Mouse (Mus musculus) CH12.LX (cell line): ENCODE results near the gene Il11. TPM values are rescaled to one million over a fixed set of nuclear protein-coding genes. Genes with fewer than 3 reads are reported as not detected.

Source experiments
- DNase-seq: peaks from one replicate; pipeline ENCODE4 v3.0.0-alpha.2; 2013; ENCODE audit errors: extremely low read depth
- H3K27ac ChIP-seq: 2 replicates; pipeline ENCODE4 v1.5.1; 2012; ENCODE audit warnings: low read depth, mild to moderate bottlenecking, control low read depth, moderate library complexity; ENCODE audit not compliant: insufficient read depth
- H3K27me3 ChIP-seq: replicated peaks from 2 replicates; pipeline ENCODE3; 2012; ENCODE audit warnings: inconsistent platforms
- H3K36me3 ChIP-seq, 2 experiments: replicated peaks in 1 of 2; 2 replicates each; pipeline versions ENCODE3 to v1.6.1; 2012; ENCODE audit warnings: inconsistent platforms in 1 of 2, low read length in 1 of 2, mild to moderate bottlenecking in 1 of 2, mixed read lengths in 1 of 2, moderate library complexity in 1 of 2; ENCODE audit not compliant: control insufficient read depth in 1 of 2, insufficient read depth in 1 of 2
- H3K4me1 ChIP-seq, 2 experiments: 2 replicates each; pipeline ENCODE4 v1.6.1; 2012; ENCODE audit warnings: inconsistent platforms in 1 of 2, moderate library complexity in 1 of 2; ENCODE audit not compliant: insufficient read depth in 2 of 2, control insufficient read depth in 1 of 2
- H3K4me2 ChIP-seq: 2 replicates; pipeline ENCODE4 v1.6.1; 2012; ENCODE audit warnings: low read depth, mild to moderate bottlenecking, control low read depth; ENCODE audit not compliant: poor library complexity, insufficient read depth, severe bottlenecking
- H3K4me3 ChIP-seq, 3 experiments: fragments of 150-350 bp in 1 of 3; sonication (generic) in 1 of 3; replicated peaks in 1 of 3; 2 replicates each; pipeline versions ENCODE3 to v1.5.1; 2011 to 2012; ENCODE audit warnings: low read depth in 2 of 3, low read length in 2 of 3, mild to moderate bottlenecking in 2 of 3, moderate library complexity in 2 of 3, control low read depth in 1 of 3, improper control_type of control experiment in 1 of 3, inconsistent platforms in 1 of 3, mixed read lengths in 1 of 3; ENCODE audit not compliant: poor library complexity in 1 of 3
- H3K79me2 ChIP-seq: replicated peaks from 2 replicates; pipeline ENCODE4 v1.6.1; 2012; ENCODE audit warnings: mild to moderate bottlenecking, moderate library complexity; ENCODE audit not compliant: control insufficient read depth, poor library complexity, insufficient read depth, severe bottlenecking; ENCODE audit errors: extremely low read depth
- H3K9ac ChIP-seq: 2 replicates; pipeline ENCODE4 v1.6.1; 2012; ENCODE audit warnings: low read depth, mild to moderate bottlenecking, control low read depth, moderate library complexity; ENCODE audit not compliant: insufficient read depth
- H3K9me3 ChIP-seq: replicated peaks from 2 replicates; pipeline ENCODE3; 2012; ENCODE audit warnings: low read length, inconsistent platforms, mixed read lengths
- BHLHE40 ChIP-seq: IDR thresholded peaks from 2 replicates; pipeline ENCODE4 v1.6.1; 2011; ENCODE audit warnings: mild to moderate bottlenecking, low read depth, low read length, improper control_type of control experiment
- CHD1 ChIP-seq: IDR thresholded peaks from 2 replicates; pipeline ENCODE4 v1.6.1; 2012; ENCODE audit warnings: low read depth, low read length, improper control_type of control experiment, inconsistent platforms
- CTCF ChIP-seq, 2 experiments: IDR thresholded peaks in 1 of 2; conservative IDR thresholded peaks in 1 of 2; 2 replicates each; pipeline ENCODE4 v1.5.1; 2011 to 2012; ENCODE audit warnings: low read depth in 2 of 2, low read length in 2 of 2, improper control_type of control experiment in 1 of 2, inconsistent platforms in 1 of 2, mild to moderate bottlenecking in 1 of 2, moderate library complexity in 1 of 2
- ELF1 ChIP-seq: IDR thresholded peaks from 2 replicates; pipeline ENCODE4 v1.6.1; 2014; ENCODE audit warnings: low read depth, mild to moderate bottlenecking, inconsistent platforms, low read length, improper control_type of control experiment
- EP300 ChIP-seq: IDR thresholded peaks from 2 replicates; pipeline ENCODE4 v1.6.1; 2011; ENCODE audit warnings: low read length, improper control_type of control experiment
- ETS1 ChIP-seq: conservative IDR thresholded peaks from 2 replicates; pipeline ENCODE4 v1.6.1; 2012; ENCODE audit warnings: low read depth, mild to moderate bottlenecking, inconsistent platforms, low read length, improper control_type of control experiment, moderate library complexity
- GABPA ChIP-seq: IDR thresholded peaks from 2 replicates; pipeline ENCODE4 v1.6.1; 2012; ENCODE audit warnings: low read depth, low read length, improper control_type of control experiment, inconsistent platforms; ENCODE audit not compliant: insufficient replicate concordance
- HCFC1 ChIP-seq: IDR thresholded peaks from 2 replicates; pipeline ENCODE4 v1.6.1; 2012; ENCODE audit warnings: low read depth, mild to moderate bottlenecking, inconsistent platforms, low read length, improper control_type of control experiment
- IRF4 ChIP-seq: IDR thresholded peaks from 2 replicates; pipeline ENCODE4 v1.6.1; 2014; ENCODE audit warnings: low read depth, mild to moderate bottlenecking, inconsistent platforms, low read length, improper control_type of control experiment
- JUND ChIP-seq: conservative IDR thresholded peaks from 2 replicates; pipeline ENCODE4 v1.6.1; 2011; ENCODE audit warnings: low read depth, low read length, improper control_type of control experiment
- MAFK ChIP-seq: IDR thresholded peaks from 2 replicates; pipeline ENCODE4 v1.6.1; 2011; ENCODE audit warnings: low read length, improper control_type of control experiment; ENCODE audit not compliant: insufficient replicate concordance
- MAZ ChIP-seq: IDR thresholded peaks from 2 replicates; pipeline ENCODE4 v1.6.1; 2012; ENCODE audit warnings: low read depth, mild to moderate bottlenecking, inconsistent platforms, low read length, improper control_type of control experiment, moderate library complexity
- MYC ChIP-seq: IDR thresholded peaks from 2 replicates; pipeline ENCODE4 v1.6.1; 2011; ENCODE audit warnings: low read depth, mild to moderate bottlenecking, improper control_type of control experiment, low read length
- NELFE ChIP-seq: IDR thresholded peaks from 2 replicates; pipeline ENCODE4 v1.6.1; 2011; ENCODE audit warnings: low read depth, low read length, improper control_type of control experiment
- NRF1 ChIP-seq: IDR thresholded peaks from 2 replicates; pipeline ENCODE4 v1.6.1; 2014; ENCODE audit warnings: low read depth, mild to moderate bottlenecking, inconsistent platforms, low read length, improper control_type of control experiment, moderate library complexity
- PAX5 ChIP-seq: IDR thresholded peaks from 2 replicates; pipeline ENCODE4 v1.6.1; 2012; ENCODE audit warnings: low read length, inconsistent platforms, mixed read lengths
- POLR2A ChIP-seq: IDR thresholded peaks from 2 replicates; pipeline ENCODE4 v1.6.1; 2011; ENCODE audit warnings: low read depth, mild to moderate bottlenecking, improper control_type of control experiment, low read length
- RAD21 ChIP-seq: IDR thresholded peaks from 2 replicates; pipeline ENCODE4 v1.6.1; 2011; ENCODE audit warnings: low read depth, mild to moderate bottlenecking, low read length, improper control_type of control experiment, moderate library complexity
- SIN3A ChIP-seq: IDR thresholded peaks from 2 replicates; pipeline ENCODE4 v1.6.1; 2012; ENCODE audit warnings: low read length, improper control_type of control experiment, inconsistent platforms
- SMC3 ChIP-seq: IDR thresholded peaks from 2 replicates; pipeline ENCODE4 v1.6.1; 2011; ENCODE audit warnings: low read depth, low read length, improper control_type of control experiment
- TCF12 ChIP-seq: IDR thresholded peaks from 2 replicates; pipeline ENCODE4 v1.6.1; 2014; ENCODE audit warnings: low read depth, mild to moderate bottlenecking, inconsistent platforms, low read length, improper control_type of control experiment
- UBTF ChIP-seq: IDR thresholded peaks from 2 replicates; pipeline ENCODE4 v1.6.1; 2012; ENCODE audit warnings: low read depth, mild to moderate bottlenecking, inconsistent platforms, low read length, improper control_type of control experiment, moderate library complexity
- ZC3H11A ChIP-seq: IDR thresholded peaks from 2 replicates; pipeline ENCODE4 v1.6.1; 2012; ENCODE audit warnings: low read depth, mild to moderate bottlenecking, inconsistent platforms, low read length, improper control_type of control experiment
- ZNF384 ChIP-seq: IDR thresholded peaks from 2 replicates; pipeline ENCODE4 v1.6.1; 2012; ENCODE audit warnings: low read depth, low read length, improper control_type of control experiment, inconsistent platforms
- dilution Hi-C: fragments of 300-500 bp; cut with MboI; formaldehyde crosslinking; loops from 2 replicates; pipeline ENCODE4 v1.14.3; 2020; ENCODE audit warnings: low sequenced_read_pairs; ENCODE audit not compliant: extremely low pct_unique_long_range_greater_than_20kb, extremely low pct_ligation_motif_present
- in situ Hi-C: fragments of 300-500 bp; cut with MboI; formaldehyde crosslinking; loops from 3 replicates; pipeline ENCODE4 v1.14.3; 2019; ENCODE audit warnings: low sequenced_read_pairs, low pct_ligation_motif_present, low pct_unique_long_range_greater_than_20kb, mixed read lengths
- polyA plus RNA-seq: library from polyadenylated mRNA; unstranded; fragments of >175 nt; gene quantifications from 2 replicates; pipeline ENCODE4 v1.2.1, GENCODE M21; 2012; ENCODE audit warnings: low read depth; ENCODE audit not compliant: insufficient read length
- total RNA-seq, 2 experiments: library from RNA; depleted of rRNA; stranded (reverse); fragments of 300-350 nt in 1 of 2; fragments of >200 nt in 1 of 2; gene quantifications; 2 replicates each; pipeline ENCODE4 v1.2.3; 2012 to 2014

The Il11 gene
- total and polyA plus RNA-seq, 3 experiments: 0.17 TPM; not detected in 2

DNA sequence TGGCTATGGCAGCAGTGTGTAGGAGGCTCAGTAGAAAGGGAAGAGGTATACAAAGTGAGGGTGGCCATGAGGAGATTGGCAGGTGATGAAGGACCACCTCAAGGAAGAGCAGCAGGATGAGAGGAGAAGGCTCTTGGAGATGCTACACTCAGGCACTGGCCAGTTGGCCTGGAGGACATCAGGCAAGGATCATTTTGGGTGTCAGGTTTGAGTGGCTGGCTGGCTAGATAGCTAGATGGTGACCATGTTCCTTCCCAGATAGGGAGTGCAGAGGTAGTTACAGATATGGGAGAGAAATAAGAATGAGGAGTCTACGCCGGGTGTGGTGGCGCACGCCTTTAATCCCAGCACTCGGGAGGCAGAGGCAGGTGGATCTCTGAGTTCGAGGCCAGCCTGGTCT is 37.8 kb downstream of the Il11 start:
- no peak overlapping the region for H3K4me3 ChIP-seq
- no peak overlapping the region for H3K4me2 ChIP-seq
- dilution Hi-C loops: no loop called here
- no peaks in the 10 kb centered on the region for H3K9me3 ChIP-seq
- H3K27me3 ChIP-seq: no peaks in the 10 kb centered on the region
- H3K4me1 ChIP-seq: peaks cover 5 to 18% of the 10 kb centered on the region in 2 experiments; a peak in 3 of 4 replicates
- peaks cover 34 to 78% of the 10 kb centered on the region in 2 experiments for H3K36me3 ChIP-seq
- in situ Hi-C loops: loop anchor here (5.0 kb wide), 1 partner anchor 37 kb away; the partner anchor contains the start of genes Il11 and Tmem190
- H3K27ac ChIP-seq: no peak overlapping the region
- DNase-seq: no peak
- H3K9ac ChIP-seq: no peak overlapping the region
- no peaks in the 10 kb centered on the region for H3K79me2 ChIP-seq
- TF ChIP-seq MYC (no peak), UBTF (no peak), BHLHE40 (no peak), SMC3 (no peak), SIN3A (no peak), CTCF (conservative IDR thresholded peaks at IDR 0.05 in 1 of 2, IDR thresholded peaks at IDR 0.05 in 1 of 2; ENCODE audit: low read depth in 2 of 2, low read length in 2 of 2) (no peak), PAX5 (no peak), RAD21 (no peak), POLR2A (no peak), CHD1 (no peak), IRF4 (no peak), JUND (no peak), GABPA (no peak), EP300 (no peak), NELFE (no peak), ZC3H11A (no peak), NRF1 (no peak)

DNA sequence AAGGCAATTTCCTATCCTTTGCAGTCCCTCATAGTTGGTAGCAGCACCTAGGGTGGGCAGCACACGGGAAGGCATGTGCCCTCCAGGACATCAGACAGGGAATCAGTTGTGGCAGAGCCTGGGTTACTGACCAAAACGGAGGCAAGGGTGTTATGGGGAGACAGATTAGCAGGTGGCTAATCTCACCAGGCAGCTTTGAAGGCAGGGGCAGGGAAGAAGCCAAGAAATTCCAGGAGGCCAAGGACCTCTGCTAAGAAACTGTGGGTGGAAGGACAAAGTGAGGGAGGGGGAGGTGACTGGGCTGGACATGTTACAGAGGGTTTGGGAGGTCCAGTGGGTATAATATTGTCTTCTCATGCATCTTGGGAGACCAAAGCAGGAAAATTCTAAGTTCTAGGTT is 39.3 kb downstream of the Il11 start:
- H3K9ac ChIP-seq: no peak overlapping the region
- H3K9me3 ChIP-seq: no peaks in the 10 kb centered on the region
- no peak overlapping the region for H3K4me3 ChIP-seq
- peaks cover 34 to 66% of the 10 kb centered on the region in 2 experiments for H3K36me3 ChIP-seq
- H3K27ac ChIP-seq: no peak overlapping the region
- no peak for TF ChIP-seq MAFK
- no peak for TF ChIP-seq RAD21
- TF ChIP-seq HCFC1: no peak
- no peak for TF ChIP-seq BHLHE40
- TF ChIP-seq UBTF: no peak
- TF ChIP-seq ETS1: no peak
- no peak for TF ChIP-seq ELF1
- no peak for TF ChIP-seq ZNF384
- TF ChIP-seq TCF12: no peak
- TF ChIP-seq MAZ: no peak
- TF ChIP-seq, all 38 proteins: peak for 0
- H3K4me1 ChIP-seq: peaks cover 5 to 22% of the 10 kb centered on the region in 2 experiments; a peak in 3 of 4 replicates
- no peak overlapping the region for H3K4me2 ChIP-seq
- dilution Hi-C loops: no loop called here
- no peak for DNase-seq
- no peaks in the 10 kb centered on the region for H3K27me3 ChIP-seq
- no peaks in the 10 kb centered on the region for H3K79me2 ChIP-seq
- in situ Hi-C loops: no loop called here
